Mouse (Mus musculus) left cerebral cortex, adult 2 months (tissue): Measurements from ENCODE around the gene Wdr95. TPM values are rescaled to one million over a fixed set of nuclear protein-coding genes. Genes with fewer than 3 reads are reported as not detected.

Source experiments
- DNase-seq, 2 experiments: peaks; one replicate each; pipeline ENCODE4 v3.0.0; 2021 to 2022; ENCODE audit warnings: low spot score in 2 of 2, mixed read lengths in 1 of 2; ENCODE audit errors: extremely low spot score in 1 of 2
- H3K27ac ChIP-seq: fragments of 200-600 bp; 2 replicates; pipeline ENCODE4 v1.8.1; 2022
- H3K4me3 ChIP-seq: fragments of 200-600 bp; 2 replicates; pipeline ENCODE4 v1.8.1; 2022
- CTCF ChIP-seq: fragments of 200-600 bp; IDR thresholded peaks from 2 replicates; pipeline ENCODE4 v1.8.1; 2022; ENCODE audit warnings: antibody characterized with exemption, mild to moderate bottlenecking, moderate library complexity
- intact Hi-C: fragments of 180-260 bp; cut with DNase I; formaldehyde crosslinking; loops from one replicate; pipeline ENCODE4 v1.15.1; 2025
- total RNA-seq, 2 experiments: library from RNA; stranded (reverse); gene quantifications; 2 replicates each; pipeline ENCODE4 v1.2.3; 2021

Gene Wdr95
- total RNA-seq, 2 experiments from 2014 or later = 0.56 to 0.75 TPM

DNA sequence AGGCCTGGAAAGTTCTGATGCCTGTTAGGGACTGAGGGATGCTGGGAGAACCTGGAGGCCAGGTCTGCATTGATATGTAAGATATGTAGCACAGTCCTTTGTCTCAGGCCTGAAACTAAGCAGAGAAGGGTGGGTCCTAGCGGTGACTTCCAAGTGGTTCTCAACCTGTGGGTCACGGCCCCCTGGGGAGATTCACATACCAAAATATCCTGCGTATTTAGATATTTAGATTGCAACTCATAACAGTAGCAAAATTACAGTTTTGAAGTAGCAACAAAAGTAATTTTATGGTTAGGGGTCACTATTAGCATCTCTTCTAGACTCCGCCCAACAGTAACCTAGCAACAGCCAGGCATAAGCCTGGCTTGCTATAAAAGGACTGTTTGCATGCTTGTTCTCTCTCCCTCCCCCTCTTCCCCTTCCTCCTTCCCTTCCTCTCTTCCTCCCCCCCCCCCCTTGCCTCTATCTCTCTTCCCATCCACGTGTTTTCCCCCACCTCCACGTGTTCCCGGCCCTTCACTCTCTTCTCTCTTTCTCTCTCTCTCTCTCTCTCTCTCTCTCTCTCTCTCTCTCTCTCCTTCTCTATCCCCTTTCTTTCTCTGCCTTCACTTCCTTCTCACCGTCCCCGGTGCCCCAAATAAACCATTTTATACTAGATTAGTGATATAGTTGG lies 130.4 kb downstream of the Wdr95 start:
- no peak overlapping the region for H3K4me3 ChIP-seq
- intact Hi-C loops = no loop called here
- no peak for DNase-seq
- TF ChIP-seq CTCF = no peak
- no peak overlapping the region for H3K27ac ChIP-seq

DNA sequence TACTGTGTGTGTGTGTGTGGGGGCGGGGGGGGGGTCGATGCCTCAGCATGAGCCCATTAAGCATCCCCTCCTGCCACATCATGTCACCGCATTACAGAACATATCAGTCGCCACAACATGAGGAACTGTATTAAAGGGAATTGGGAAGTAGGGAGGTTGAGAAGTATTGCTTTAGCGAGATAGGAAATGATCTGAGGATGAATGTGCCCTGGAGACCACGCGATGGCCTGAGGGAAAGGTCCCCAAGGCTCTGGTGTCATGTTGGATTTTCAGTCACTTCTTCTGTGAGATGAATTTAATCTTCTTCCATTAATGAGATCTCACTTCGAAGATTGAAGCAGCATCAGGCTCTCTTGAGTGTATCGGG lies 130.9 kb downstream of the Wdr95 start:
- no peak for DNase-seq
- intact Hi-C loops = no loop called here
- Histone ChIP-seq H3K27ac (no peak overlapping the region), H3K4me3 (no peak overlapping the region)
- no peak for TF ChIP-seq CTCF

DNA sequence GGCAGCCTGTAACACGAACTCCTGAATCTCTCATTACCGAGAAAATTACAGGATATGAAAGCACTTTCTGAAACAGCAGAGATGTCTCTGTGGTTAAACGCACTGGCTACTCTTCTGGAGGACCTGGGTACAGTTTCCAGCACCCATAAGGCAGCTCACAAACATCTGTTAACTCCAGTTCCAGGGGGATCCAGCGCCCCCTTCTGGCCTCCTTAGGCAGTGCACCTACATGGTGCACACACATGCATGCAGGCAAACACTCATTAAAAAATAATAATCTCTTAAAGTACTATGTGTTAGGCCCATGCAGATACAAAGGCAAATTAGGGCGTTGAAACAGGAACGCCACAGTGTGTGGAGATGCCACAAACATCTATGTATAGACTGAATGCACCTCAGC lies 132.9 kb downstream of the Wdr95 start:
- intact Hi-C loops = no loop called here
- no peak; the same call in 1 of the 2 replicates for TF ChIP-seq CTCF
- H3K4me3 ChIP-seq = no peak overlapping the region
- DNase-seq = no peak
- H3K27ac ChIP-seq = no peak overlapping the region

Other genes with a start within 250 kb of the Wdr95 start
- 10 to 100 TPM; 17.1 to 19.1 TPM for gene Medag, start 116.9 kb upstream of the Wdr95 start, total RNA-seq
- gene Tex26, start 89.0 kb upstream of the Wdr95 start, total RNA-seq = under 1 TPM in 1 of 2 experiments, not detected in 1; 0.77 TPM
- 100 to 1,000 TPM; 373 to 381 TPM for gene Hsph1, start 107.7 kb downstream of the Wdr95 start, total RNA-seq
- gene B3glct, start 149.6 kb downstream of the Wdr95 start, total RNA-seq = 10 to 100 TPM; 14.0 to 15.1 TPM